Mouse (Mus musculus): ENCODE measurements around the gene Aarsd1. TPM values are rescaled to one million over a fixed set of nuclear protein-coding genes. Genes with fewer than 3 reads are reported as not detected.

The Aarsd1 gene
- 10 to 100 TPM; 30.7 to 36.3 TPM for total RNA-seq (2023)

GRCm38 (mm10) chr11:101417101-101417855 lies at the start of gene Aarsd1:
Gene Aarsd1 (minus strand): TSS chr11:101417615.

GRCm38 (mm10) chr11:101465869-101466551 lies 48.6 kb upstream of the Aarsd1 start, which contains the start of gene Vat1:
Gene Vat1 (minus strand): TSS chr11:101466230.

GRCm38 (mm10) chr11:101464211-101465100 lies 47.0 kb upstream of the Aarsd1 start, which contains the start of gene Rnd2:
Gene Rnd2 (plus strand): TSS chr11:101464999.

GRCm38 (mm10) chr11:101448274-101448746 lies 30.9 kb upstream of the Aarsd1 start, which contains the start of gene Ifi35:
Gene Ifi35 (plus strand): TSS chr11:101448407.

GRCm38 (mm10) chr11:101442127-101442693 lies 24.8 kb upstream of the Aarsd1 start, which contains the start of gene Rpl27:
Gene Rpl27 (plus strand): TSS chr11:101442298.

GRCm38 (mm10) chr11:101424925-101425813 lies 7.8 kb upstream of the Aarsd1 start, which contains the start of the genes Rundc1 and Ptges3l:
Gene Rundc1 (plus strand): TSS chr11:101425085.
Gene Ptges3l (minus strand): TSS chr11:101425333.

GRCm38 (mm10) chr11:101424105-101424851 lies 6.9 kb upstream of the Aarsd1 start, which contains the start of gene Gm27029:
Gene Gm27029 (minus strand): TSS chr11:101424796.

GRCm38 (mm10) chr11:101367326-101367935 lies 50.0 kb downstream of the Aarsd1 start, which contains the start of gene G6pc:
Gene G6pc (plus strand): TSS chr11:101367561.

Other genes with a start within 250 kb of the Aarsd1 start
- gene Cntnap1, start 247.1 kb downstream of the Aarsd1 start, total RNA-seq (2023): under 1 TPM; 0.21 to 0.32 TPM
- 1 to 10 TPM in 1 of 2 experiments, under 1 TPM in 1; 0.95 to 1.4 TPM for gene Plekhh3, start 246.3 kb downstream of the Aarsd1 start, total RNA-seq (2023)
- not detected for gene Ccr10, start 242.2 kb downstream of the Aarsd1 start, total RNA-seq (2023)
- gene Ezh1, start 191.2 kb downstream of the Aarsd1 start, total RNA-seq (2023): 10 to 100 TPM; 89.5 to 93.8 TPM
- not detected for gene Ramp2, start 171.6 kb downstream of the Aarsd1 start, total RNA-seq (2023)
- 10 to 100 TPM; 69.8 to 82.7 TPM for gene Vps25, start 163.9 kb downstream of the Aarsd1 start, total RNA-seq (2023)
- under 1 TPM; 0.20 to 0.77 TPM for gene Wnk4, start 157.0 kb downstream of the Aarsd1 start, total RNA-seq (2023)
- under 1 TPM in 1 of 2 experiments, not detected in 1; 0.29 TPM for gene Cntd1, start 138.6 kb downstream of the Aarsd1 start, total RNA-seq (2023)
- gene Coa3, start 138.5 kb downstream of the Aarsd1 start, total RNA-seq (2023): 10 to 100 TPM; 30.6 to 33.6 TPM
- gene Becn1, start 115.3 kb downstream of the Aarsd1 start, total RNA-seq (2023): 100 to 1,000 TPM; 185 to 187 TPM
- gene Psme3, start 101.4 kb downstream of the Aarsd1 start, total RNA-seq (2023): 100 to 1,000 TPM; 143 to 148 TPM
- gene Aoc2, start 92.6 kb downstream of the Aarsd1 start, total RNA-seq (2023): 10 to 100 TPM; 13.2 to 14.9 TPM
- gene Aoc3, start 87.0 kb downstream of the Aarsd1 start, total RNA-seq (2023): under 1 TPM in 1 of 2 experiments, not detected in 1; 0.50 TPM
- not detected for gene G6pc, start 50.1 kb downstream of the Aarsd1 start, total RNA-seq (2023)
- gene Gm27029, start 7.2 kb upstream of the Aarsd1 start, total RNA-seq (2023): 1 to 10 TPM in 1 of 2 experiments, not detected in 1; 2.8 TPM
- gene Rundc1, start 7.5 kb upstream of the Aarsd1 start, total RNA-seq (2023): 10 to 100 TPM; 22.5 to 22.6 TPM
- gene Ptges3l, start 7.7 kb upstream of the Aarsd1 start, total RNA-seq (2023): 1 to 10 TPM; 1.9 to 2.6 TPM
- gene Rpl27, start 24.7 kb upstream of the Aarsd1 start, total RNA-seq (2023): 100 to 1,000 TPM; 111 to 123 TPM
- gene Ifi35, start 30.8 kb upstream of the Aarsd1 start, total RNA-seq (2023): 10 to 100 TPM; 72.3 to 76.1 TPM
- under 1 TPM in 1 of 2 experiments, not detected in 1; 0.52 TPM for gene Rnd2, start 47.4 kb upstream of the Aarsd1 start, total RNA-seq (2023)
- gene Vat1, start 48.6 kb upstream of the Aarsd1 start, total RNA-seq (2023): 10 to 100 TPM; 18.7 to 19.2 TPM
- gene Brca1, start 134.3 kb upstream of the Aarsd1 start, total RNA-seq (2023): 1 to 10 TPM; 8.8 to 9.8 TPM
- 100 to 1,000 TPM; 128 to 161 TPM for gene Nbr1, start 134.5 kb upstream of the Aarsd1 start, total RNA-seq (2023)
- gene Tmem106a, start 164.6 kb upstream of the Aarsd1 start, total RNA-seq (2023): 10 to 100 TPM in 1 of 2 experiments, 1 to 10 TPM in 1; 9.5 to 13.6 TPM
- not detected for gene Gm11634, start 181.6 kb upstream of the Aarsd1 start, total RNA-seq (2023)
- gene Rdm1, start 209.6 kb upstream of the Aarsd1 start, total RNA-seq (2023): 10 to 100 TPM; 57.8 to 65.9 TPM
- 1 to 10 TPM; 2.2 to 4.6 TPM for gene Arl4d, start 247.9 kb upstream of the Aarsd1 start, total RNA-seq (2023)

Data from B cell, adult 67 days (primary cell).